Mouse (Mus musculus): ENCODE measurements around the gene 4930590J08Rik.

- TF ChIP-seq CTCF (IDR thresholded peaks at IDR 0.05; ENCODE audit: control insufficient read depth, insufficient read depth, insufficient read length) (no peak), USF1 (IDR thresholded peaks at IDR 0.05; ENCODE audit: low read depth) (no peak), CEBPB (IDR thresholded peaks at IDR 0.05; ENCODE audit: low read depth) (no peak)
These were observed 60.8 kb downstream of the 4930590J08Rik start for GRCm38 (mm10) chr6:91963429-91963828.

Measured in C2C12 (cell line).